In the genomic region with DNA sequence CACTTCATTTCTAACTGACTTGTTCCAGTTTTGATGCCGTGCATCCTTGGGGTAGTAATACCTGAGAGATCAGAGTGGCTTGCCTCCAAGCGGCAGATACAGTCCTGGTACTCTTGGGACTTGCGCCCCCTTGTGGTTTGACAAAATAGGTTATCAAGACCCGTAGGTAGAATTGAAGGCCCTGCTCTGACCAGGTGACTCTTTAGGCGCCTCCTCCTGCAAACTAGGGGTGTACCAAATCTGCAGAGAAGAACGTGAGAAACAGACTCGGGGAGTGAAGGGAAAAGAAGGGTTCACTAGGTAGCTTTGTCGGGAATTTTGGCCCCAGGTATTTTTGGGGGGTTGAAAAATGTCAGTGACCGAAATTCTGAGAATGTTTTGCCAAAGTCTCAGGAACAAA, we compare ENCODE assay signal across 8 mouse cellular contexts. TPM values are rescaled to one million over a fixed set of nuclear protein-coding genes. Genes with fewer than 3 reads are reported as not detected.
DNase-seq lines count a peak whose midpoint lies in the region; ATAC-seq lines count a peak whose summit lies in the region.

No protein-coding gene starts in this region.

- DNase-seq in adrenal gland, adult 18-20 months (ENCODE audit: low spot score in 2 of 2): peak; percentile 75
- DNase-seq in embryo, embryonic 10.5 days (ENCODE audit: low spot score): peak; percentile 93
- peak; percentile 84 for DNase-seq in gastrocnemius, postnatal 14 days
- DNase-seq in left cerebral cortex, postnatal 14 days (ENCODE audit: low spot score in 2 of 2): peak; percentile 84 to 85
- DNase-seq in right cerebral cortex, postnatal 14 days: peak; percentile 82
- peak; percentile 83 for DNase-seq in yolk sac, embryonic 10.5 days (ENCODE audit: low spot score)

- intact Hi-C loops in gastrocnemius, postnatal 14 days (cut with DNase I; ENCODE audit: low total_unique reads): loop anchor here (5.0 kb wide), 1 partner anchor 140 kb away; no protein-coding TSS in a partner anchor
- intact Hi-C loops in left cerebral cortex, postnatal 14 days (cut with DNase I): loop anchor here (5.0 kb wide), 2 partner anchors 545 to 590 kb away; no protein-coding TSS in a partner anchor

- peak; percentile 72 for ATAC-seq in inflammation-experienced regulatory T-cells, adult 6 months
- ATAC-seq in megakaryocyte-erythroid progenitor cell, adult 5-6 weeks (replicated peaks; ENCODE audit: low FRiP score, low TSS enrichment, poor library complexity, severe bottlenecking): peak; percentile 75

RNA-seq across cellular contexts. Expression of gene Mgst2, which starts 7.9 kb away (rescaled TPM):
- 100 to 1,000 TPM; 102 to 181 TPM for total RNA-seq in adrenal gland, adult 18-20 months (2021)
- under 1 TPM; 0.33 to 0.49 TPM for total RNA-seq in gastrocnemius, postnatal 14 days (2021)
- 100 to 1,000 TPM in 1 of 3 experiments, 10 to 100 TPM in 2; 13.4 to 184 (median 82.2) TPM for polyA plus RNA-seq in inflammation-experienced regulatory T-cells, adult 6 months (2017; shearing (Covaris generic))
- total RNA-seq in left cerebral cortex, postnatal 14 days (2021): under 1 TPM in 1 of 2 experiments, not detected in 1; 0.82 TPM
- total RNA-seq in megakaryocyte-erythroid progenitor cell, adult 5-6 weeks (2014; fragmentation: Nextera tagmentation): 8.3 and 8.9 TPM in 2 replicates
- total RNA-seq in megakaryocyte-erythroid progenitor cell, adult 5-6 weeks (2017): 0.19 and 0.66 TPM in 2 replicates

Comparison
In these comparisons a context has a peak if more than half of its experiments do, and no peak if none do; other contexts are left out.
1. Peak in every context shown above with its lines: DNase-seq and ATAC-seq.
2. RNA of gene Mgst2, which starts 7.9 kb away (total RNA-seq): 102 to 181 TPM in adrenal gland, adult 18-20 months; 0.19 to 8.9 TPM in megakaryocyte-erythroid progenitor cell, adult 5-6 weeks, 0.82 TPM in left cerebral cortex, postnatal 14 days and 0.33 to 0.49 TPM in gastrocnemius, postnatal 14 days; every median in the first group is over 10 times any median in the second.